Mouse (Mus musculus): ENCODE results near the gene Ckmt2.
A peak's percentile ranks its signal among the peaks of the same experiment; 100 is the strongest.

Ckmt2 gene

GRCm38 (mm10) chr13:91876741-91877349 lies at the start of gene Ckmt2:
Ckmt2 (minus strand) TSS chr13:91876885.
- no peak for DNase-seq (ENCODE audit: low spot score in 2 of 2)

DNA sequence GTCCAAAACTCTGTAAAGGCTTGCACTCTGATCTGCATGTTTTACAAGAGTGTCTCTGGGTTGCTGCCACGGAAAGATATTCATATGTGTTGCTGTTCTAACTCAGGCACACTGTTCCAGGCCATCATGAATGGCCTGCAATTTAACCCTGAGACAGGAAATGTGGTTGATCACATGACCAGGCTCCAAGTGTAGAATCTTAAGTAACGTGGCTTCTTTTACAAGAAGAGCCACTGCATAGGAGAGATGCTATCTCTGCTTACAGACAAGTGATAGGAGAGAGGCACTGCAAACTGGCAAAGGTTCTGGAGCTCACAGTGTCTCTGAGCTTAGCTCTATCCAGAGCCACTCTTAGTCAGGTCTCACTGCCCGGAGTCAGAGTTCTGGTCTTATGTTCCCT lies 44.3 kb upstream of the Ckmt2 start:
- no peak for DNase-seq (ENCODE audit: low spot score in 2 of 2)

GRCm38 (mm10) chr13:91918764-91919163 lies 42.1 kb upstream of the Ckmt2 start:
- no peak for DNase-seq (ENCODE audit: low spot score in 2 of 2)

- DNase-seq (ENCODE audit: low spot score in 2 of 2): no peak
Observed at GRCm38 (mm10) chr13:91917835-91918234, 41.1 kb upstream of the Ckmt2 start.

DNA sequence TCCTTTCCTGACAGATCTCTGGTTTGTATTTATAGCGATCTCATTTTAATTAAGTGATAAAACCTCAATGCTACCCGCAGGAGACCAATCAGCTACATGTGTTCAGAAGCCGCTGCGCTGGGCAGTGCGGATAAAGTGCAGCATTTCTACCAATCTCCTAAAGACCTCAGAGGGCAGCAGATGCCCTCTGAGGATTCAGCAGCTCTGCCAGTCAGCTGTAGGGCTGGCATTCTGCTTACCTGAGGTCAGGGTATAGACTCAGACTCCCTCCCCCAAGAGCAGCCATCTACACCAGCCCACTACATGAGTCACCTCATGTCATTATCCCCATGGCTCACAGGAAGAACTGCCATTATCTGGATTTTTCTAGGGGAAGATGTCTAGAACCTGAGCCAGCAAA lies 39.6 kb upstream of the Ckmt2 start:
- no peak for DNase-seq (ENCODE audit: low spot score in 2 of 2)

GRCm38 (mm10) chr13:91915582-91916239 lies 39.0 kb upstream of the Ckmt2 start:
- DNase-seq (ENCODE audit: low spot score in 2 of 2): peak in 1 of 2 experiments; percentile 53

GRCm38 (mm10) chr13:91915192-91915581 lies 38.5 kb upstream of the Ckmt2 start:
- DNase-seq (ENCODE audit: low spot score in 2 of 2): no peak

GRCm38 (mm10) chr13:91911652-91912051 lies 35.0 kb upstream of the Ckmt2 start:
- DNase-seq (ENCODE audit: low spot score in 2 of 2): no peak

GRCm38 (mm10) chr13:91911211-91911610 lies 34.5 kb upstream of the Ckmt2 start:
- no peak for DNase-seq (ENCODE audit: low spot score in 2 of 2)

- DNase-seq (ENCODE audit: low spot score in 2 of 2): peak; percentile 66 to 67
Observed at GRCm38 (mm10) chr13:91908202-91908980, 31.7 kb upstream of the Ckmt2 start.

- DNase-seq (ENCODE audit: low spot score in 2 of 2): no peak
Observed at GRCm38 (mm10) chr13:91906338-91906737, 29.7 kb upstream of the Ckmt2 start.

DNA sequence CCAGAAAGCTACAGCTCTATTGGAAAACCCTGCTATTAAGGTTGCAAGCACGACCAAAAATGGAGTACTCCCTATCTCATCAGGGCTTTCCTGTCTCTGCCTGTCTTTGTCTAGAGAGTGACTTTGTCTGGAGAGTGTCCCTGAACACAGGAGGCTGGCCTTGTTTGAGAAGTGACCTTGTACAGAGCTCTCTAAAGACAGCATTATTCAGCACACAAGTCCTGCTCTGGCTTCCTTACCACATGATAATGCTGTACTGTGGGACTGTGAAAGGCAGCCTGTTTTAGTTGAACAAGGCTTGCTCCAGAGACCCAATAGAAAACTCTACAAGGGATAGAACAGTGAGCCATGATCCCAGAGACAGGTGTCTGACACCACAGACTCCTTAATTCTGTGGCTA lies 19.8 kb upstream of the Ckmt2 start:
- no peak for DNase-seq (ENCODE audit: low spot score in 2 of 2)

GRCm38 (mm10) chr13:91893132-91893531 lies 16.4 kb upstream of the Ckmt2 start:
- DNase-seq (ENCODE audit: low spot score in 2 of 2): no peak

GRCm38 (mm10) chr13:91890031-91890619 lies 13.4 kb upstream of the Ckmt2 start:
- no peak for DNase-seq (ENCODE audit: low spot score in 2 of 2)

DNA sequence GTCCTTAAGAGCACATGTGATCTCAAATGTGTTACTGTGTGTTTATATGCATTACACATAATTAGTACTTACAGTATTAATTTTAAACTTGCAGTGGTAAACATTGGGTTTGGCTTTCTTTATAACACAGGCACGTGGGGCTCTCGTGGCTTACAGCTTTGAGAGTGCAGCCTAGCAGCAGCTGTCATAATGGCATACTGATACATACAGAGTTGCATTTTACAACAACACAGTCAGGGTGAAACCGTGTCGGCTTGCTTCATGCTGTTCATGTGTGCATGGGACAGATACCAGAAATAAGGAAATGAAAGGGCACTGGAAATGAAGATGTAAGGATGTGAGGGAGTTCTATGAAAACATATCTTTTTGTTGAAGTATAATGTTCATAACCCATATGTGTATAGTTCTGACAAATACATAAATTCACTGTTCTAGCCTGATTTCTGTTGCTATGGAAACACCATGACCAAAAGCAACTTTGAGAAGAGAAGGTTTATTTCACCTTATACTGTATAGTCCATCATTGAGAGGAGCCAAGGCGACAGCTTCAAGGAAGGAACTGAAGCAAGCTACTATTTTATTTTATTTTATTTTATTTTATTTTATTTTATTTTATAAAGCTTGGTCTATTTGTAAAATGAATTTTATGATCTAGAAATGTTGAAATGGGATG lies 8.2 kb upstream of the Ckmt2 start:
- no peak for DNase-seq (ENCODE audit: low spot score in 2 of 2)

DNA sequence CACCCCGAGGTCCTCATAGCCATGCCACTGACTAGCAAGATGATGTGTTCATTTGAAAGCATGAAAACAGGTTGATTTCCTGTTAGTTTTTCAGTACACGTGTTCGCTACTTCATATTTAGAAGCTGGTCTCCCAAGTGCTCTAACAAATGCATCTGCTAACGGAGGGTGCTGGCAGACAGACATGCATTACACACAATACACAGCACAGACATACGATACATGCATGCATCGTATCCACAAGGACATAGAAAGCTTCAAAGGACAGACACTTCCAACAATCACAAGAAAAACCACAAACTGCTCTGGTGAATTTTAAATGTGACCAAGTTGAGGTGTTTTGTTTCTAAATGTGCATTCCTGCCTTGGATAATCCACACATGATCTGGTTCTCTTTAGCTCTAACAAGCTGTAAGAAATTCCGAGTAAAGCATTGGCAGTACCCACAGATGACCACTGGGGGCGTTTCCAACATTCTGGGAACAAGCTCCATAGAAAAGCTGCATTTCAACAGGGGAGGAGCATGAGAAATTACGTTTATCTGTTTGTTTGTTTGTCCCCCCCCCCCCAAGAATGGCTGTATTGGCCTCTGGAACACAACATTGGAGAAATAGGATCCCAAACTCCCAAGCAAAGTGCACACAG lies 5.3 kb upstream of the Ckmt2 start:
- peak; percentile 34 to 46 for DNase-seq (ENCODE audit: low spot score in 2 of 2)

DNA sequence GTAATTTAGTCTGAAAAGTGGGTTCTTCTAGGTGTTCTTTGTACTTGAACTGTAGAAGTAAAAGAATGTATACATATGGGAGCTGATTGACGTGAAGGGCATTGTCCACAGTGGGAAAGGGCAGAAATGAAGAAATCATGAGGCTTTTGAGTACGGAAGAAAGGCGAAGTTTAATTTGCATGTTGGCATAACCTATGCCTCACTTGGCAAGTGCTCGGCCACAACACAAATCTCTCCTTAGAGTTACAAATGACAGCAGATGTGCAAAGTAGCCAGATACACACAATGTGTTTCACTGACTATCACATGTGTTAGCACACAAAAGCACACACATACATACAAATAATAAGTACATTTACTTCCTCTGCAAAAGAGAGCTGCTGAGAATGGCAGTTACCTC lies 3.6 kb upstream of the Ckmt2 start:
- no peak for DNase-seq (ENCODE audit: low spot score in 2 of 2)

DNA sequence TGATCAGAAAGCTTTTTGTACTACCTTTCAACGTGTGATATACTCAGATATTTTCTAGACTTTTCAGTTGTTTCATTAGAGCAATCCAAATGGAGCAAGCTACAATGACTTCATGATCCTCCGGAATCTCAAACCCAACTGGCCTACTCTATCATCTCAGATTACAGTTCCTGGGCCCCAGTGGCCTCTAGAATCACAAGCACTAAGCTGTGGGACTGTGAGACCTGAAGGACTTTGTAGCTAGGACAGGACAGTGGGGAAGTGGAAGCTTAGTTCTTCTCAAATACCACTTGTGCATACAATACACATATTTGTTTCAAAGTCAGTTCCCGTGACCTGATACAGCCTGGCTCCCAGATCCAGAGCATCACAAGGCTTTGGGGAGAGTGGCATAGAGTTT lies 1.3 kb upstream of the Ckmt2 start:
- no peak for DNase-seq (ENCODE audit: low spot score in 2 of 2)

DNA sequence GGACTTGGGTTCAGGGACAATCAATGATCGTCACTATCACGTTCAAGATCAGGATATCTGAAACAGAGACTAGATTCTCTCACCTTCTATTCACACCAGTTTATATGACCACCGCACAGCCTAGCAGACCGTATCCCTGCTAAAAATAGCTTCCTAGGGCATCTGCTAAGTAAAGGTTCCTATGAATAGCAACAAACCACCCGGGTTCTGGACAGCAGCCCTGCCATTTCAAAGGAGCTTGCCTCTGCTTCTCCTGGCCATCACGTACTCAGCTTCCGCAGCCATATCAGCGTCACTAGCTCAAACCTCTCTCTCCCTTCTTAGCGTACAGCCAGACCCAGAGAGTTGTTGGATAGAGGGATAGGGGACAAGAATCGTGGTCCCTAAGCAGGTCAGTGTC lies 665 bp upstream of the Ckmt2 start:
- no peak for DNase-seq (ENCODE audit: low spot score in 2 of 2)

DNA sequence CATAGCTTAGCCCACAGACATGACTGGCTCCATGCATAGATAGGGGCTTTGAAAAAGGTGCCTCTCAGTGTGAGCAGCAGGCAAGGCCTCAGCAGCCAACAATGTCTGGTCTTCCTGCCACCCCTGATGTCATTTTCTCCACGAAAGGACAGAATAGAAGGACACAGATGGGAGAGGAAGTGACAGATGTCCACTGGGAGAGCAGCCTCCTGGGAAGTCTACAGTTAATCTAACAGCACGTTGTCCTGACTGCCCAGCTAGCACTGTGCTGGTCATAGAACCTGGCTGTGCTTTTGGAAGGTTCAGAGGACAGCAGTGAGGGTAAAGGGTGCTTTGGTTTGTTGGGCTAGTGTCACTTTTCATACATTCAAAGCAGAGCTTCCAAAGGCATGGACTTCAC lies 1.1 kb downstream of the Ckmt2 start:
- DNase-seq (ENCODE audit: low spot score in 2 of 2): no peak

GRCm38 (mm10) chr13:91874565-91874964 lies 2.1 kb downstream of the Ckmt2 start:
- DNase-seq (ENCODE audit: low spot score in 2 of 2): peak in 1 of 2 experiments; percentile 38
